Mouse (Mus musculus) neural tube, embryonic 15.5 days (tissue): ENCODE results near the gene Ip6k3. TPM values are rescaled to one million over a fixed set of nuclear protein-coding genes. Genes with fewer than 3 reads are reported as not detected.
A peak's percentile ranks its signal among the peaks of the same experiment; 100 is the strongest.

Experiments used
- ATAC-seq: fragments of 200-750 bp; cut with Nextera tagmentation; 2 replicates; pipeline ENCODE4 v1.8.0; 2017; ENCODE audit warnings: mild to moderate bottlenecking, moderate TSS enrichment, moderate library complexity; ENCODE audit not compliant: low FRiP score
- H3K27ac ChIP-seq: fragments of 300-500 bp; sonication (generic); replicated peaks from 2 replicates; pipeline ENCODE4 v1.5.1; 2015; ENCODE audit warnings: mild to moderate bottlenecking, inconsistent platforms
- H3K27me3 ChIP-seq: fragments of 300-500 bp; sonication (generic); replicated peaks from 2 replicates; pipeline ENCODE4 v1.6.1; 2015; ENCODE audit warnings: inconsistent platforms
- H3K36me3 ChIP-seq: fragments of 300-500 bp; sonication (generic); 2 replicates; pipeline ENCODE4 v1.6.1; 2015; ENCODE audit warnings: inconsistent platforms
- H3K4me1 ChIP-seq: fragments of 300-500 bp; sonication (generic); 2 replicates; pipeline ENCODE4 v1.6.1; 2015; ENCODE audit warnings: inconsistent platforms
- H3K4me2 ChIP-seq: fragments of 300-500 bp; sonication (generic); 2 replicates; pipeline ENCODE4 v1.6.1; 2015; ENCODE audit warnings: inconsistent platforms, mild to moderate bottlenecking, moderate library complexity
- H3K4me3 ChIP-seq: fragments of 300-500 bp; sonication (generic); replicated peaks from 2 replicates; pipeline ENCODE4 v1.5.1; 2015; ENCODE audit warnings: mild to moderate bottlenecking, inconsistent platforms
- H3K9ac ChIP-seq: fragments of 300-500 bp; sonication (generic); replicated peaks from 2 replicates; pipeline ENCODE4 v1.6.1; 2015; ENCODE audit warnings: mild to moderate bottlenecking, inconsistent platforms
- H3K9me3 ChIP-seq: fragments of 300-500 bp; sonication (generic); replicated peaks from 2 replicates; pipeline ENCODE4 v1.6.1; 2016; ENCODE audit warnings: inconsistent platforms
- WGBS: fragments of 180-500 bp; shearing (Covaris S2); methylation state at CpG from one replicate; pipeline ENCODE4 v1.1.7; 2015; ENCODE audit warnings: mixed read lengths; 5-methylcytosine and 5-hydroxymethylcytosine counted together
- polyA plus RNA-seq: library from polyadenylated mRNA; unstranded; fragments of >200 nt; fragmentation: Nextera tagmentation; extraction: Ambion mirVana; gene quantifications from 2 replicates; pipeline ENCODE4 v1.2.1, GENCODE M21; 2015

Ip6k3 gene
- polyA plus RNA-seq, 1 experiment from 2014 or later: 0.23 TPM

DNA sequence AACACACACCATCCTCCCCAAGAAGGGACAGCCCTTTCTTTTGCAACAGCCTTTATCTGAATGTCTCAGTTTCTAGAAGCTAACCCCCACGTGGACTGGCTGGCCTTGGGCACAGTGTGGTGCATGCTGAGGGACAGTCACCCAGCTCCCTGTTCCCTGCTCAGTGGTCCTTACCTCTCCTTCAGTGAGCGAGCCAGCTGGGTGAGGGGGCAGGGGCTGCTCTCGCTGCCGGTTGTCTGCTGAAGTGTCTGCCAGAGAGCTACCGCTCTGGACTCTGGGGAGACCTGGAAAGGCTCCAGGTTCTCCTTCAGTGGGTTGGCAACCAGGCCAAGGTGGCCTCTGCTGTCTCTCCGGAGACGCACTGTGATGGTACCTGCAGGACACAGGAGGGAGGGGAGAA lies 16.7 kb downstream of the Ip6k3 start:
- WGBS: 57% methylated on average over 7 of the region's 7 CpGs
- no peak overlapping the region for H3K27ac ChIP-seq
- H3K4me1 ChIP-seq: peaks cover 40% of the 10 kb centered on the region
- H3K4me2 ChIP-seq: no peak overlapping the region
- H3K36me3 ChIP-seq: no peaks in the 10 kb centered on the region
- H3K27me3 ChIP-seq: no peaks in the 10 kb centered on the region
- no peak for ATAC-seq
- no peak overlapping the region for H3K9ac ChIP-seq
- H3K9me3 ChIP-seq: no peaks in the 10 kb centered on the region
- H3K4me3 ChIP-seq: no peak overlapping the region

DNA sequence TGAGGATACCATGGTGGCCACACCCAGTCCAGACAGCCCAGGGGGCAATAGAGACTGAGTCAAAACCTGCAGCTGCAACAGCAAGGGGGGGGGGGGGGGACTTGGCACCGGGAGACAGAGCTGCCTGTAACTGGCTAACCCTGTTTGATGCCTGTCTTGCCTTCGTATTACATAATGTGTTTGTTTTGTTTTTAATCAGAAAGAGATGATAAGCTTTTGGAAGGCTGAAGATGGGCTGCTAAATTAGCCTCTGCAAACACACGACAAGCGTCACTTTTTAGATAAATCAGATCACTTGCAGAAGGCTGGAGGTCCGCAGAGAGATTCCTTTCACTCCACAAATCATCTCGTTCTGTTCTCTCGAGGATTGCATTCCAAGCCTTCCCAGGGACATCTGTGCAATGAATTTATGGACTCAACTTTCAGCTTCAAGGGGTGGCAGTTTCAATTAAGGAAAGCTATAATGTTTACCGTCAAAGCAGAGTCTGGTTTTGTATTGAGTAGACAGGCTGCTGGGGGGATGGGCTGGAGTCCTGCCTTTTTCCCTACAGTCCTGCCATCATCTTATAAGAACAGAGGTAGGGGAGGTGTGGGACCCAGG lies 21.2 kb downstream of the Ip6k3 start:
- Histone ChIP-seq H3K27me3 (no peaks in the 10 kb centered on the region), H3K27ac (no peak overlapping the region), H3K4me1 (peaks cover 51% of the 10 kb centered on the region), H3K4me3 (no peak overlapping the region), H3K9ac (0 out of 2 replicates have a peak overlapping the region, but pooled peaks have one; percentile 10), H3K9me3 (no peaks in the 10 kb centered on the region), H3K4me2 (peak overlapping the region; percentile 2; the same call in 1 of the 2 replicates), H3K36me3 (no peaks in the 10 kb centered on the region)
- no peak; the same call in 1 of the 2 replicates for ATAC-seq
- WGBS: 8% methylated on average over 8 of the region's 8 CpGs

DNA sequence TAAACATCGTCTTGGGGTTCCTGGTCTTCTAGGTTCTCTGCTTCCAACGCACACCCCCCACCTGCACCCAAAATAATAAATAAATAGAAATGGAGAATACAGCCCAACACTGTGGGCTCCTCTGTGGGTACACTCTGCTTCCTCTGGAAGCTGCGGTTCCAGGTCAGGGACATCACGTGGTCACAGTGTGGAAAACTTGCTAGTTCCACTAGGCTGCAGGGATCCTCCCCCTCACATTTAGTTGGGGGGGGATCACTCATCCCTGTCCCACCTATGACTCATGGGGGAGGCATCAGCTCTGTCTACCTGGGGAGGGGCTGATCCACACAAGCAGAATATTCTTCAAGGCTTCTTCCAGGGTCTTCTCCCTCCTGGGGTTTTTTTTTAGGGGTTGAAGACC lies 23.4 kb downstream of the Ip6k3 start:
- WGBS: 70% methylated on average over 4 of the region's 4 CpGs
- peaks cover 61% of the 10 kb centered on the region for H3K4me1 ChIP-seq
- H3K27ac ChIP-seq: no peak overlapping the region
- no peak for ATAC-seq
- no peaks in the 10 kb centered on the region for H3K9me3 ChIP-seq
- H3K4me3 ChIP-seq: no peak overlapping the region
- H3K4me2 ChIP-seq: no peak overlapping the region
- H3K9ac ChIP-seq: no peak overlapping the region
- H3K36me3 ChIP-seq: no peaks in the 10 kb centered on the region
- H3K27me3 ChIP-seq: no peaks in the 10 kb centered on the region

DNA sequence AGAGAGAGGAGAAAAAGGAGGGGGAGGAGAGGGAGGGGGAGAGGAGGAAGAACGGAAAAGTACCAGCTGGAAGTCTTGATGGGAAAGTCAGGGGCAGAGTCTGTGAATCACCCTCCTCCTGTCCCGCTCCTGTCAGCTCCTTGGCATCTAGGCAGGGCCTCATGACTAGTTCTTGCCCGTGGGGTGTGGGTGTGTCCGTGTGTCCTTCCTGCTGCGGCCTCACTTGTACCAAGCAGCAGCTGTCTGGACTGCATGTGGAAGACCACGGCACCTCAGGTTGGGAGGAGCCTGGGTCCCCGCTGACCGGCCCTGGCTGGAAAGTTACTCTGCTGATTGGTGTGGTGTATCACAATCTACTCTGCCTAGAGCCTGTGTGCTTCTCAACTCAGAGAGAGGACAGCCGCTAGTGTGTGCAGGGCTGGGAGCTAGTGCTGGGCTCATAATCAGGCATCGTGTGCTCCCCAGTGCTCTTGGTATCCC lies 25.6 kb downstream of the Ip6k3 start:
- WGBS: 48% methylated on average over 10 of the region's 10 CpGs
- Histone ChIP-seq H3K9ac (no peak overlapping the region), H3K9me3 (no peaks in the 10 kb centered on the region), H3K27me3 (no peaks in the 10 kb centered on the region), H3K4me1 (peaks cover 63% of the 10 kb centered on the region), H3K36me3 (no peaks in the 10 kb centered on the region), H3K27ac (no peak overlapping the region), H3K4me2 (no peak overlapping the region; the same call in 1 of the 2 replicates), H3K4me3 (no peak overlapping the region)
- no peak for ATAC-seq

DNA sequence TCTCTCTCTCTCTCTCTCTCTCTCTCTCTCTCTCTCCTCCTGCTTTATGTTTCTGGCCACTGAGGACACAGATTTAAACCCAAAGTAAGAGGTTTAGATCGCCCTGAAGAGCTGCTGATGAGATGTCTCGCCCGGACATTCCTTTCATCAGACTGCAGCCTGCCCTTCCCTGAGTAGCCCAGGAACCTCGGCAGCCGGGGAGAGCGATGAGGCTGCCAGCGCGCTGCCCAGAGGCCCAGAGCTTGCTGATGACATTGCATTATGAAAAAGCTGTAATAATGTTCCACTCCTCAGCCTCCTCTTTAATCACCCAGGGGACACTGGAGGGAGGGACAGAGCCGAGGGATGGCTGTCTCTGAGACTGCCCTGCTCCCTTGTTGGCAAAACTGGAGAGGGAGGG lies 27.3 kb downstream of the Ip6k3 start:
- Histone ChIP-seq H3K27me3 (no peaks in the 10 kb centered on the region), H3K4me3 (no peak overlapping the region), H3K36me3 (no peaks in the 10 kb centered on the region), H3K9me3 (no peaks in the 10 kb centered on the region), H3K4me2 (no peak overlapping the region), H3K27ac (no peak overlapping the region; the same call in 1 of the 2 replicates), H3K9ac (no peak overlapping the region), H3K4me1 (peaks cover 51% of the 10 kb centered on the region)
- WGBS: 31% methylated on average over 9 of the region's 9 CpGs
- no peak for ATAC-seq

DNA sequence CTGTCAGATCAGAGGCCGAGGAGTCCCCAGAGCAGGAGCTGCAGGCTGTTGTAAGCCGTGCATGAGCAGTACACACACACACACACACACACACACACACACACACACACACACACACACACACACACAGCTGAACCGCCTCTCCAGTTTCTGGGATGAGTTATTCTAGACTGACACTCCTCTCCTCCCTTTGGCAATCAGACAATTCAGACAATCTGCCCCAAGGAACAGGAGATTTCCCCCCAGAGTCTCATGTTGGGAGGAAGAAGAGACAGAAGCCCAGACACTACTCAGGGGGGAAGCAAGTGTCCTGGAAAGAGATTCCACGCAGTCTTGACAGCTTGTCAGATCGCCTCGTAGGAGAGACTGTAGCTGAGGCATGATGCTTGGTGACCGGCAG lies 28.3 kb downstream of the Ip6k3 start:
- peak overlapping the region; percentile 37 for H3K27ac ChIP-seq
- H3K4me1 ChIP-seq: peaks cover 52% of the 10 kb centered on the region
- H3K4me2 ChIP-seq: no peak overlapping the region
- H3K9me3 ChIP-seq: no peaks in the 10 kb centered on the region
- no peak overlapping the region for H3K9ac ChIP-seq
- no peaks in the 10 kb centered on the region for H3K36me3 ChIP-seq
- 22% methylated on average over 7 of the region's 7 CpGs for WGBS
- H3K27me3 ChIP-seq: no peaks in the 10 kb centered on the region
- H3K4me3 ChIP-seq: no peak overlapping the region
- ATAC-seq: no peak

DNA sequence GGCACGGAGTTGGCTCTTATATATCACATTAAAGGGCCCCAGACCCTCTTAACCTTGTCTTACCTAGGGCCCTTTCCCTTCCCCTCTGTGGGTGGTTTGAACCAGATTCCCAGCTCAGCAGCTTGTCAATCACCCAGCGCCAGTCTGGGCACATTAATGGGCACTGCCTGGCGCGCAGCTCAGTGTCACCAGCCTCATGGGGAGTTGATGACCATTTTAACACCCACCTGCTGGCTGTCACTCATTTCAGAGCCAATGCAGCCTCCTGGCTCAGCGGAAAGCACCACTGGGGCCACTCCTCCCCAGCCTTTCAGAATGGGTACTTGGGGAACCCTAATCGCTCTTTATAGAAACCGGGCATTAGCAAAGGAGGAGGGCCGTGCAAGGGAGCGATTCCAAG lies 29.2 kb downstream of the Ip6k3 start:
- Histone ChIP-seq H3K4me3 (no peak overlapping the region), H3K9me3 (no peaks in the 10 kb centered on the region), H3K27me3 (no peaks in the 10 kb centered on the region), H3K36me3 (no peaks in the 10 kb centered on the region), H3K9ac (no peak overlapping the region), H3K4me1 (peaks cover 50% of the 10 kb centered on the region), H3K27ac (peak overlapping the region; percentile 37; the same call in 1 of the 2 replicates), H3K4me2 (no peak overlapping the region)
- 38% methylated on average over 9 of the region's 9 CpGs for WGBS
- no peak for ATAC-seq

DNA sequence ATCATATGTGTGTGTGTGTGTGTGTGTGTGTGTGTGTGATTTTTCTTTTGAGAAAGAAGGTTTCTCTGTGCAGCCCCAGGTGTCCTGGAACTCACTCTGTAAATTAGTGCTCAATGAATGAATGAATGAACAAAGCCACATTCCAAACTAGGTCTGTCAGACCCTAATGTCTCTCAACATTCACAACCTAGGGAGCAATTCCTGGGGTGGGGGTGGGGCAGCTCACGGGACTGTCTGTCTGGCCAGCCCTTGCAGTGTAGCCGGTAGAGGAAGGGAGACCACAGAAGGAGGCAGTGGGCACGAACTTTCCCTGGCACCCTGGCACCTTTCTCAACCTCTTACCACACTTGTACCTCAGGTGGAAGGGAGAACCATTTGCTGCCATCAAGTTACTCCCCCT lies 32.9 kb downstream of the Ip6k3 start:
- Histone ChIP-seq H3K36me3 (no peaks in the 10 kb centered on the region), H3K9me3 (no peaks in the 10 kb centered on the region), H3K4me1 (peaks cover 66% of the 10 kb centered on the region), H3K4me3 (no peak overlapping the region), H3K9ac (no peak overlapping the region), H3K4me2 (no peak overlapping the region), H3K27ac (no peak overlapping the region), H3K27me3 (0 out of 2 replicates have a peak, but pooled peaks cover 3% of the 10 kb centered on the region)
- ATAC-seq: no peak
- WGBS: 17% methylated on average over 3 of the region's 3 CpGs

DNA sequence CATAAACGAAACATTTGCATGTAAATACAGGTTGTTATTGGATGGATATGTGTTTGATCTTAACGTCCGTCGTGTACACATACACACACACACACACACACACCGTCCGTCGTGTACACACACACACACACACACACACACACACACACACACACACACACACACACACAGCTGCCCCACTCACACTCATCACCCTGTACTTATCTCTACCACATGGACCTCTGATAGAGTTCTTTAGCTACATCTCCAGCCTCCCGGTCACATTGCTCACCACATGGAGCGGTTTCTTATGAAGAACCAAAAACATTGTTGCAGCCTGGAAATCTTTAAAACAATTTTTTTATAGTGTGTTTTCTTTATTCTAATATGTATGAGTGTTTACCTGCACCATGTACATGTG lies 33.4 kb downstream of the Ip6k3 start:
- 29% methylated on average over 7 of the region's 9 CpGs for WGBS
- H3K27ac ChIP-seq: peak overlapping the region; percentile 94
- H3K27me3 ChIP-seq: 0 out of 2 replicates have a peak, but pooled peaks cover 3% of the 10 kb centered on the region
- H3K9me3 ChIP-seq: no peaks in the 10 kb centered on the region
- no peaks in the 10 kb centered on the region for H3K36me3 ChIP-seq
- H3K4me3 ChIP-seq: peak overlapping the region; percentile 70
- peaks cover 66% of the 10 kb centered on the region for H3K4me1 ChIP-seq
- H3K4me2 ChIP-seq: peak overlapping the region; percentile 58
- peak overlapping the region; percentile 78 for H3K9ac ChIP-seq
- peak; percentile 8; the same call in 1 of the 2 replicates for ATAC-seq

DNA sequence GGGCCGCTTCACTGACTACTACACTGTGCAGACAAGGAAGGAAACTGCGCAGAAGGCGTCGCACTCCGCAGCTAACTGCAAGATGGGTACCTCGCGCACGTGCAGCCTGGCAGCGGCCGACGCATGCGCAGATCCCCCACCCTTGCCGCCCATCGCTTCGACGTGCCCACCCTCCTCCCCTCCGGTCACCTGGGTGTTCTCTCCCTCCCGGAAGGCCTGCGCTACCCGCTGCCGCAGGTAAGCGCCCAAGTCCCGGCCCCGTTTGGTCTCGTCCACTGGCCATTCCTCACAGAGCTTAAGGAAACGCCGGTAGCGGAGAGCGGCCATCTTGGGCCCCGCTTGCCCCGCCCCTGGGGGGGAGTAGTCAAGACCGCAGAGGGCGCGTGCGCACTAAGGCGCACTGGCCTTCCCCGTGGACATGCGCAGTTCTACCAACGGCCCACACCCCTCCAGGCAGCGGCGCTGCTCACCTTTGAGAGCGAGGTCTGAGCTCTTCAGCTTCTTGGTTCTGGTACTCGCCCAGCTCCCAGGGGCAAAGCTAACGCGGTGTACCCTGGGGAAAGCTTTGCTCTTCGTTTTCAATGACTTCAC lies 33.9 kb downstream of the Ip6k3 start, which contains the start of gene Uqcc2:
Uqcc2 (minus strand) TSS at position 366 of the 591 bp plus-strand sequence.
- H3K9ac ChIP-seq: peak within 1 kb of the TSS; percentile 78
- H3K4me1 ChIP-seq: peaks cover 63% of the 10 kb centered on the region
- peak within 1 kb of the TSS; percentile 94 for H3K27ac ChIP-seq
- WGBS: under 1% methylated on average over 46 of the region's 46 CpGs
- no peaks in the 10 kb centered on the region for H3K36me3 ChIP-seq
- peak within 1 kb of the TSS; percentile 58 for H3K4me2 ChIP-seq
- peak; percentile 91 for ATAC-seq
- peak within 1 kb of the TSS; percentile 70 for H3K4me3 ChIP-seq
- 0 out of 2 replicates have a peak, but pooled peaks cover 3% of the 10 kb centered on the region for H3K27me3 ChIP-seq
- no peaks in the 10 kb centered on the region for H3K9me3 ChIP-seq

DNA sequence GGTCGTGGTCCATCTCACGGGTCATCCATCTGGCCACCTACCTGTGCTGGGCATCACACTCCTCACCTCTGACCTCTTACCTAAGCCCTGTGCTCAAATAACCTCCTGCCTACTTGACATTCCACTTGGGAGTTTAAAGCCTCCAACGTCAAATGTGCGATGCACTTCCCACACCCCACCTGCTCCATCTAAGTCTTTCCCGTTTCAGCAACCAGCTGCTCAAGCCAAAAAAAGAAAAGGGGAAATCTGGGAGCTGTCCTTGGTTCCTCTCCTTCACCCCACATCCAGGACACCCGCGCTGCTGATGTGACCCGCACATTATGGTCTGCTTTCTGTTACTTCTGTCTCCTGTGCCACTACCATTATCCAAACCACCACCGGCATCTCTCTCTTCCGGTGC lies 35.4 kb downstream of the Ip6k3 start:
- Histone ChIP-seq H3K4me2 (no peak overlapping the region; the same call in 1 of the 2 replicates), H3K27ac (no peak overlapping the region), H3K4me1 (peaks cover 69% of the 10 kb centered on the region), H3K36me3 (no peaks in the 10 kb centered on the region), H3K4me3 (no peak overlapping the region), H3K9ac (no peak overlapping the region), H3K27me3 (0 out of 2 replicates have a peak, but pooled peaks cover 6% of the 10 kb centered on the region), H3K9me3 (no peaks in the 10 kb centered on the region)
- 90% methylated on average over 10 of the region's 10 CpGs for WGBS
- no peak for ATAC-seq

DNA sequence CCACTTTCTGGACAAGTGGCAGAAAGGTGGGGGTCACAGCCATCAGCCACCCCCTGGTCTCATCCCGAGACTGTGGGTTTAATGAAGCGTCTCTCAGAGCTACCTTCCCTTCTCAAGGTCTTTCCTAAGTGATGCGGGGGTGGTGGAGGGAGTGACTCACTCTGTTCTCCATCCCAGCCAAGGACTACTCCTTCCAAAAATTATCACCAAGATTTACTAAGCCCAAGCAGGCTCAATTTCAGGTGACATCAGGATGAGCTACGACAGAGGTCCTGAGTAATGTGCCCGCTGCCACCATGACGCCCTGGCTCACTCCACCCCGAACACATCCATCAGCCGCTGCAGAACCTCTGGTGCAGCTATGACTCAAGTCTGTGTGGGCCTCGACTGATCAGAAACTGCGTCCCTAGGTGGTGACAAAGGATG lies 36.3 kb downstream of the Ip6k3 start:
- Histone ChIP-seq H3K27ac (no peak overlapping the region), H3K9ac (no peak overlapping the region), H3K4me2 (no peak overlapping the region), H3K4me3 (no peak overlapping the region), H3K27me3 (0 out of 2 replicates have a peak, but pooled peaks cover 6% of the 10 kb centered on the region), H3K9me3 (no peaks in the 10 kb centered on the region), H3K36me3 (no peaks in the 10 kb centered on the region), H3K4me1 (peaks cover 77% of the 10 kb centered on the region)
- no peak for ATAC-seq
- WGBS: 79% methylated on average over 10 of the region's 10 CpGs
